Mouse (Mus musculus): ENCODE data around the gene Kat2a. TPM values are rescaled to one million over a fixed set of nuclear protein-coding genes. Genes with fewer than 3 reads are reported as not detected.
A peak's percentile ranks its signal among the peaks of the same experiment; 100 is the strongest.

Gene Kat2a
- total RNA-seq, 2 experiments from 2014 or later: 30.5 to 60.8 TPM

DNA sequence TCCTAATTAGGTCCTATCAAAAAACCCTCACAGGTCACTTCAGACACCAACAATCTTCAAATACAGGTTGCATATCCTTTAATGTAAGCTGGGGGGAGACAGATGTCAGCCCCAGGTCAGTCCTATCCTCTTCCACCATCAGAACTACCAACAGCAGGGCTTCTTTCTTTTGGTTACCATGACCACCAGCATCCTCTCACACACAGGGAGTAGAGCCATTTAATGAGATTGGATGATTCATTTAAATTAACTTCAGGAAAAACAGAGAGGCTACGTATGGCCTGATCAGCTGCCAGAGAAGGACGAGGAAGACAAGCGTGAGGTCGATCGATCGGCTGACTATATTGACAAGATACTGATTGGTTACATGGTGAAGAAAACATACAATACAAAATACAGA, 2.7 kb upstream of the Kat2a start:
- ATAC-seq (replicated peaks; ENCODE audit: low FRiP score, low TSS enrichment, poor library complexity, severe bottlenecking): no peak

DNA sequence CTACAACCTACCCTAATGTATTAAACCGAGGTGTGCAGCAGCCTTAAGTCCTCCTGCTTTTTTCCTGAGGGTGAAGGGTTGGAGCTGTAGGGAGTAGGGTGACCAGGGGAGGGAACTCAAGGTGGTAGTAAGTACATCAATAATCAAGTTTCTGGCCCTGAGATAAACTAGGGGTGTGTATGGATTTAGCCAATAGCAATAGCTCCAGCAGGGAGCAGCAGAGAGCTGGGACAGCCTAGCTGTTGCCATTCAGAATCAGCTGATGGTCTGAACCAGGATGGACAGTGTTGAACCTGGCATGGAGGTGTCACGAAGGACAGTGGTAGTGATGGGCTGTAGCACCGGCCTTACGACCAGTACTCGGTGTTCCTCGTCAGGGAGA, 2.3 kb upstream of the Kat2a start:
- peak; percentile 60 for ATAC-seq (replicated peaks; ENCODE audit: low FRiP score, low TSS enrichment, poor library complexity, severe bottlenecking)

- ATAC-seq (replicated peaks; ENCODE audit: low FRiP score, low TSS enrichment, poor library complexity, severe bottlenecking): peak; percentile 79
Measured at GRCm38 (mm10) chr11:100713735-100714533, 1.7 kb upstream of the Kat2a start, which contains the start of gene Hspb9. TSS of gene Hspb9 (plus strand) at chr11:100713850.

DNA sequence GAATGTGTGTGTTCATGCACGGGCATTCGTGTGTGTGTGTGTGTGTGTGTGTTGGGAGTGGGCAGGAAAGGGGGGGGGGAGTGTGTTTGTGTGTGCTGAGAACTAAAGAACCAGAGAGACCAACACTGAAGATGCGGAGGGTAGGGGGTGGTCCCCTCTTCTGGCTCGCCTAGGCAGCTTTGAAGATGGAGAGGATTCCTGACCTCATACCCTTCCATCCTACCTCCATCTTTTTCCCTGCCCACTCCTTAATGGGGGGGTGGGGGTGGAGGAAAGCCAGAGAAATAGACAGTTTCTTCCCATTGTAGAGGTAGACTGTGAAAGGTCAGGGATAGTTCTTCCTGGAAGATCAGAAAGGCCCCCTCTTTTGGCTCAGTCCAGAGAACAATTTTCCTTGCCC, 909 bp upstream of the Kat2a start:
- no peak for ATAC-seq (replicated peaks; ENCODE audit: low FRiP score, low TSS enrichment, poor library complexity, severe bottlenecking)

DNA sequence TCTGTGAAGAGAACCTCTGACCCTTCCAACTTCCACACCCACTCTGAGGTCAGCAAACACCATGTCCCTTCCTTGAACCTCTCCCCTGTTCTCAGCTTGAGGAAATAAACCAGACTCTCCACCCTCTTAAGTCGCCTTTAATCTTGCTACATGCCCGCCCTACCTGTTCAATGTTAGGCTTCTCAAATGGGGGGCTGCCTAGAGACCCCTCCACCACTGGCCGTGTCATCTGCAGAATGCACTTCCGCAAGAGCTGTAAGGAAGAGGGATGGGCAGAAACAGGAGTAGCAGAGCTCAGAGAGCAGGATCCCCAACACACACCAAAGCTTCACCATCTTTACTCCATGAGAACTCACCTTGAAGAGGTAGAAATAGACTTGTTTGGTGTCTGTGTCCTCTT, 1.3 kb downstream of the Kat2a start:
- ATAC-seq (replicated peaks; ENCODE audit: low FRiP score, low TSS enrichment, poor library complexity, severe bottlenecking): no peak

GRCm38 (mm10) chr11:100710528-100710927, 1.7 kb downstream of the Kat2a start:
- no peak for ATAC-seq (replicated peaks; ENCODE audit: low FRiP score, low TSS enrichment, poor library complexity, severe bottlenecking)

DNA sequence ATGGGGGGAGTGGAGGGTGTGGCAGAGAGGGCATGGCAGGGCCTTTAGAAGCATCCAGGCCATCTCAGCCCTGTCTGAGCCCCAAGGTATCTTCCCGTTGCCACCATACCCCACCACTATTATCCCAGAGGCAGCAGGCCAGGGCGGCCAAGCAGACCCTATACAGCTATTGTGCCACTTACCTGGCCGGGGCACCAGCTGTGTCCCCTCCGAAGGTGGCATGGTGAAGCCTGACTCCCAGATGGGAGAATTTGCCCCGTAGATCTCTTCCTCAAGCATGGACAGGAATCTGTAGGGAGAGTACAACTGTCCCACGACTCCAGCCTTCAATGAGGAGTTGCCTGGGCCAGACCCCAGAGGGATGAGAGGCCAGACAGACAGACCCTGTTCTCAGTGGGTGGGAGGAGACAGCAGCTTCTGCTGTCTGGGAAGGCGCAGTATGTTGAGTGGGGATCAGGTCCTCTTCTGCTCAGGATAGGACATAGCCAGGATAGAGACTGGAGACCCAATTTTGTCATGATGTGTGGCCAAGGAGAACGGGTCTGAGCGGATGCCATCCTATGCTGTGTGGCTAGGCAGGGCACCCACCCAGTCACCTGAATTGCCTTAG, 3.0 kb downstream of the Kat2a start:
- no peak for ATAC-seq (replicated peaks; ENCODE audit: low FRiP score, low TSS enrichment, poor library complexity, severe bottlenecking)

- ATAC-seq (replicated peaks; ENCODE audit: low FRiP score, low TSS enrichment, poor library complexity, severe bottlenecking): no peak
Measured at GRCm38 (mm10) chr11:100705095-100705747, 7.0 kb downstream of the Kat2a start.

- peak; percentile 48 for ATAC-seq (replicated peaks; ENCODE audit: low FRiP score, low TSS enrichment, poor library complexity, severe bottlenecking)
Measured at GRCm38 (mm10) chr11:100703851-100704531, 8.3 kb downstream of the Kat2a start, which contains the start of gene Dhx58. TSS of gene Dhx58 (minus strand) at chr11:100704271.

- 0 out of 2 replicates have a peak, but pooled peaks have one; percentile 8 for ATAC-seq (replicated peaks; ENCODE audit: low FRiP score, low TSS enrichment, poor library complexity, severe bottlenecking)
Measured at GRCm38 (mm10) chr11:100703366-100703765, 8.9 kb downstream of the Kat2a start.

GRCm38 (mm10) chr11:100702906-100703305, 9.4 kb downstream of the Kat2a start:
- ATAC-seq (replicated peaks; ENCODE audit: low FRiP score, low TSS enrichment, poor library complexity, severe bottlenecking): peak; percentile 22

DNA sequence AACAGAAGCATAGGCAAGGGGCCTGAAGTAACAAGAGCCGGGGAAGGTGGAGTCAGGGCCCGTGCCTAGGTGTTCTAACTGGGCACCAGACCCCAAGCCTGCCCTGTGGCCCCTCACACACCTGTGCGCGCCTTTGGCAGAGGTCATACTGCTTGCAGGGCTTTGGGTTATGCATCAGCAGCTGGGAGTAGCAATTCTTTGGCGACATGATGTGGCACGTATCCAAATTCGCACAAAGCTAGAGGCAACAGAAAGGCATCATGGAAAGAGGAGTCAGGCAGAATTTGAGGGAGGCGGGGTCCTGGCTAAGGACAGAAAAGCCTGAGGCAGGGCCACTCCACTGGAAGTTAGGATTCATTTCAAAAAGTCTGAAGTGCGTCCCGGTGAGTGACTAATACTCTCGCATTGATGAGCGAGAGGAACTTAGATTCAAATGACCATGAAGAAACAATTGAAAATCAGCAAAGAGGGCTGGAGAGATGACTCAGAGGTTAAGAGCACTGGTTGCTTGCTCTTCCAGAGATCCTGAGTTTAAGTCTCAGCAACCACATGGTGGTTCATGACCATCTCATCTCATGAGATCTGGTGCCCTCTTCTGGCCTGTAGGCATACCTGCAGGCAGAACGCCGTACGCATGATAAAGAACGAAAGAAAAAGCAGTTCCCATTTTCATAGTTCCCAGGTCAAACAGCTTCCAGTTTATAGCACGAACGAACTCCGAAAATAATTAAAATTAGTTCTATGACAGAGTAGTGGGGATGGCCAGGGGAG, 10.0 kb downstream of the Kat2a start:
- ATAC-seq (replicated peaks; ENCODE audit: low FRiP score, low TSS enrichment, poor library complexity, severe bottlenecking): 0 out of 2 replicates have a peak, but pooled peaks have one; percentile 39

DNA sequence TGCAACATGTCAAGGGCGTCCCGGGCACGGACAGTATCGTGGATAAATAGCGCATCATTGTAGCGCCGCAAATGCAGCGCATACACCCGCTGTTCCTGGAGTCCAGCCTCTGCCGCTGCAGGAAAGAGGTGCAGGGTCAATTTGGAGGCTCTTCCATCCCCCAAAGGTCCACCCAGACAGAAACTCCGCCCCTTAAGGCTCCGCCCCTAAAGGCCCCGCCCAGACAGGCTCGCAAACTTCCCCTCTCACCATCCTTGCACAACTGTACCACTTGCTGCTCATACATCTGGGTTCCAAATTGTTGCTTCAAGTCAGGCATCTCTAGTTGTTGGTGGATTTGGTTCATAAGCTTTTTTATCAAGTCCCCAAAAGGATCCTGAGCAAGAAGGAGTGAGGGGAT, 11.0 kb downstream of the Kat2a start:
- no peak for ATAC-seq (replicated peaks; ENCODE audit: low FRiP score, low TSS enrichment, poor library complexity, severe bottlenecking)

- no peak for ATAC-seq (replicated peaks; ENCODE audit: low FRiP score, low TSS enrichment, poor library complexity, severe bottlenecking)
Measured at GRCm38 (mm10) chr11:100700710-100701109, 11.6 kb downstream of the Kat2a start.

- ATAC-seq (replicated peaks; ENCODE audit: low FRiP score, low TSS enrichment, poor library complexity, severe bottlenecking): no peak
Measured at GRCm38 (mm10) chr11:100697921-100698320, 14.3 kb downstream of the Kat2a start.

- peak; percentile 46; the same call in 1 of the 2 replicates for ATAC-seq (replicated peaks; ENCODE audit: low FRiP score, low TSS enrichment, poor library complexity, severe bottlenecking)
Measured at GRCm38 (mm10) chr11:100694926-100695325, 17.3 kb downstream of the Kat2a start.

GRCm38 (mm10) chr11:100693154-100693553, 19.1 kb downstream of the Kat2a start:
- no peak for ATAC-seq (replicated peaks; ENCODE audit: low FRiP score, low TSS enrichment, poor library complexity, severe bottlenecking)

- peak; percentile 38; the same call in 1 of the 2 replicates for ATAC-seq (replicated peaks; ENCODE audit: low FRiP score, low TSS enrichment, poor library complexity, severe bottlenecking)
Measured at GRCm38 (mm10) chr11:100692164-100692616, 20.1 kb downstream of the Kat2a start, which contains the start of gene Zfp385c. TSS of gene Zfp385c (minus strand) at chr11:100692455.

DNA sequence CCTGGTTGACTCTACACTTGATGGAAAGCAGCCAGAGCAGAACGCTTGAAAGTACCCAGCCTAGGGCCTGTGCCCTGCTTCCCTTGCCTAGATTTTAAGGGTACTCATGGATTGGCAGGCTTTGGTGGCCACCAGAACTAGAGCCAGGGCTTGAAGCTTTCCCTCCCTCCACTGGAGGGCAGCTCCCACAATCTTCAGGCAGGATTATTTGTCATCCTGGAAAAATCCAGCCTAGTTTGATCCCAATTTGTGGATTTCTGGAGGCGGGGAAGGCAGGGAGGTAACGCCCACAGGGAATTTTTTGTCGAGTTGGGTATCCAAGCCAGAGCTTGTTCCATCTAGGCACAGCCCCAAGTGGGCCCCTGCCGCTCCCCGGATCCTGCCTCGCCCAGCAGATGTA, 21.9 kb downstream of the Kat2a start:
- ATAC-seq (replicated peaks; ENCODE audit: low FRiP score, low TSS enrichment, poor library complexity, severe bottlenecking): no peak

Measured in megakaryocyte-erythroid progenitor cell, adult 5-6 weeks (primary cell).